Mouse (Mus musculus) heart, embryonic 15.5 days (tissue): ENCODE measurements around the gene Akap1. TPM values are rescaled to one million over a fixed set of nuclear protein-coding genes. Genes with fewer than 3 reads are reported as not detected.

ENCODE experiments used
- ATAC-seq: fragments of 200-750 bp; cut with Nextera tagmentation; replicated peaks from 2 replicates; pipeline ENCODE4 v1.8.0; 2017; ENCODE audit warnings: low read depth, moderate TSS enrichment; ENCODE audit not compliant: insufficient number of reproducible peaks, insufficient read depth, low FRiP score
- H3K27ac ChIP-seq: fragments of 300-500 bp; sonication (generic); 2 replicates; pipeline ENCODE4 v1.5.1; 2015; ENCODE audit warnings: mild to moderate bottlenecking, inconsistent platforms
- H3K27me3 ChIP-seq: fragments of 300-500 bp; sonication (generic); 2 replicates; pipeline ENCODE4 v1.6.1; 2015; ENCODE audit warnings: inconsistent platforms
- H3K36me3 ChIP-seq: fragments of 300-500 bp; sonication (generic); 2 replicates; pipeline ENCODE4 v1.6.1; 2015; ENCODE audit warnings: mild to moderate bottlenecking, inconsistent platforms
- H3K4me1 ChIP-seq: fragments of 300-500 bp; sonication (generic); replicated peaks from 2 replicates; pipeline ENCODE4 v1.6.1; 2015; ENCODE audit warnings: inconsistent platforms
- H3K4me2 ChIP-seq: fragments of 300-500 bp; sonication (generic); 2 replicates; pipeline ENCODE4 v1.6.1; 2015; ENCODE audit warnings: inconsistent platforms, mild to moderate bottlenecking, moderate library complexity
- H3K4me3 ChIP-seq: fragments of 300-500 bp; sonication (generic); 2 replicates; pipeline ENCODE4 v1.5.1; 2015; ENCODE audit warnings: mild to moderate bottlenecking, inconsistent platforms
- H3K9ac ChIP-seq: fragments of 300-500 bp; sonication (generic); 2 replicates; pipeline ENCODE4 v1.6.1; 2015; ENCODE audit warnings: mild to moderate bottlenecking, inconsistent platforms
- H3K9me3 ChIP-seq: fragments of 300-500 bp; sonication (generic); replicated peaks from 2 replicates; pipeline ENCODE4 v1.6.1; 2016; ENCODE audit warnings: inconsistent platforms
- WGBS: fragments of 180-500 bp; shearing (Covaris S2); methylation state at CpG from one replicate; pipeline ENCODE4 v1.1.7; 2015; ENCODE audit warnings: mixed read lengths; 5-methylcytosine and 5-hydroxymethylcytosine counted together
- polyA plus RNA-seq: library from polyadenylated mRNA; unstranded; fragments of >200 nt; fragmentation: Nextera tagmentation; extraction: Ambion mirVana; gene quantifications from 2 replicates; pipeline ENCODE4 v1.2.1, GENCODE M21; 2015

The Akap1 gene
- polyA plus RNA-seq, 1 experiment from 2014 or later = 44.2 TPM

DNA sequence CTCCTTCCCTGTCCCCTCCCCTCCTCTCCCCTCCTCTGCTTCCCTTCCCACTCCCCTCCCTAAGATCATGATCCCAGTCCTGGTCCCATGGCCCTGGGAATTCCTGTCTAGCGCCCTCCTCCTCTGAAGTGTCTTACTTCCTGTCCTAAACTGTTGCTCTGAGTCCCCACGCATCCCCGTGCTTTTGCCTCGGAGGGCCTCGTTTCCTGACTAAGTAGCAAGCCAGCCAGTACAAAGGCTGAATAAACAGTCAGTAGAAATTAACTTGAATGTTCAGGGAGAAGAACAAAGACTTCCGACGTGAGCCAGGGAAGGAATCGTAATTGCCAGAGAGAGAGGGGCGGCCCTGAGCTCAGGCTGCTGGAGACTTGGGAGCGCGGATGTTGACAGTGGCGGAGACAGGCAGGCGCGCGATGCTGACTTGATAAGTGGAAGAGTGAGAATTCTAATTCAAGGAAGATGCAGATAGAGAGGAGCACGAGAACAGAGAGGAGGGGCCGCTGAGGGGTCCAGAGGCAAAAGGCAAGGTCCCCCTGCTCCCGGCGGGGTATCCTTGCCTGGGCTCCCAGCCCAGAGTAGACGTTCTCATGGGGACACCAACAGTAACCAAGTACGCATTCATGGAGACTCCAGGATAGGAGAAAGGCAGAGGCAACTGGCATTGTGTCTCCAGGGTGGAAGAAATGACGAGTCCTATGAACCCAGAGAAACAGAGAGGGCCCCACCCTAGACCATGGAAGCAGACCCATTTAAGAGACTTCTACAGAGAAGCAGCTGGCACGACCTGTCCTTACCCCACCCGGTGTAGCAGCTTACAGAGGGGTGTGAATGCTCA, 43.4 kb downstream of the Akap1 start:
- Histone ChIP-seq H3K9me3 (no peaks in the 10 kb centered on the region), H3K27ac (peak overlapping the region; percentile 63; the same call in 1 of the 2 replicates), H3K36me3 (no peaks in the 10 kb centered on the region), H3K4me1 (peaks cover 19% of the 10 kb centered on the region), H3K4me3 (peak overlapping the region; percentile 23; the same call in 1 of the 2 replicates), H3K27me3 (peaks cover 7% of the 10 kb centered on the region; the same call in 1 of the 2 replicates), H3K9ac (peak overlapping the region; percentile 21; the same call in 1 of the 2 replicates), H3K4me2 (peak overlapping the region; percentile 52)
- WGBS = 15% methylated on average over 24 of the region's 24 CpGs
- peak; percentile 59; the same call in 1 of the 2 replicates for ATAC-seq

DNA sequence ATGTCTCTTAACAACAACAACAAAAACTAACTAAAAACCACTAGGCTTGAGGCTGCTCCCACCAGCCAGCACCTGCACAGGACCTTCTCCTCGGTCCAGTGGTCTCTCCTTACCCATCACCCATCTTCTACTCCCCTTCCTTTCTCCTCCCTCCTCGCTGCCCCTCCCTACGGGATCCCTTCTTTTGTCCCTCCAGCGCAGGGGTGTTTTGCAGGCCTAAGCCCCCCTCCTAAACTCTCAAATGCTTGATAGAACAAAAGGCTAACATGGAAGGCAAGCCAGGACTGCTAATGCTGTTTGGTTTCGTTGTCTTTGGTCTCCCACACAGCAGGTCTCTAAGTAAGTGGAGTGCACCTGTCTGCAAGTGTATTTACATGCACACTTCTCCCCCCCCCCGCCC, 44.1 kb downstream of the Akap1 start:
- H3K27ac ChIP-seq = peak overlapping the region; percentile 63
- no peak for ATAC-seq
- 37% methylated on average over 6 of the region's 6 CpGs for WGBS

GRCm38 (mm10) chr11:88817061-88817460, 47.3 kb downstream of the Akap1 start:
- WGBS = 73% methylated on average over 5 of the region's 5 CpGs
- Histone ChIP-seq H3K27ac (no peak overlapping the region), H3K4me3 (no peak overlapping the region), H3K27me3 (peaks cover 7% of the 10 kb centered on the region; the same call in 1 of the 2 replicates), H3K9me3 (no peaks in the 10 kb centered on the region), H3K9ac (no peak overlapping the region), H3K4me2 (no peak overlapping the region), H3K36me3 (no peaks in the 10 kb centered on the region), H3K4me1 (peaks cover 13% of the 10 kb centered on the region)
- ATAC-seq = no peak

More for the DNA sequence above, 44.1 kb downstream of the Akap1 start:
- no peak overlapping the region for H3K9ac ChIP-seq
- no peaks in the 10 kb centered on the region for H3K36me3 ChIP-seq
- H3K4me1 ChIP-seq = peaks cover 19% of the 10 kb centered on the region
- H3K27me3 ChIP-seq = peaks cover 7% of the 10 kb centered on the region; the same call in 1 of the 2 replicates
- H3K9me3 ChIP-seq = no peaks in the 10 kb centered on the region
- H3K4me3 ChIP-seq = no peak overlapping the region
- H3K4me2 ChIP-seq = no peak overlapping the region

DNA sequence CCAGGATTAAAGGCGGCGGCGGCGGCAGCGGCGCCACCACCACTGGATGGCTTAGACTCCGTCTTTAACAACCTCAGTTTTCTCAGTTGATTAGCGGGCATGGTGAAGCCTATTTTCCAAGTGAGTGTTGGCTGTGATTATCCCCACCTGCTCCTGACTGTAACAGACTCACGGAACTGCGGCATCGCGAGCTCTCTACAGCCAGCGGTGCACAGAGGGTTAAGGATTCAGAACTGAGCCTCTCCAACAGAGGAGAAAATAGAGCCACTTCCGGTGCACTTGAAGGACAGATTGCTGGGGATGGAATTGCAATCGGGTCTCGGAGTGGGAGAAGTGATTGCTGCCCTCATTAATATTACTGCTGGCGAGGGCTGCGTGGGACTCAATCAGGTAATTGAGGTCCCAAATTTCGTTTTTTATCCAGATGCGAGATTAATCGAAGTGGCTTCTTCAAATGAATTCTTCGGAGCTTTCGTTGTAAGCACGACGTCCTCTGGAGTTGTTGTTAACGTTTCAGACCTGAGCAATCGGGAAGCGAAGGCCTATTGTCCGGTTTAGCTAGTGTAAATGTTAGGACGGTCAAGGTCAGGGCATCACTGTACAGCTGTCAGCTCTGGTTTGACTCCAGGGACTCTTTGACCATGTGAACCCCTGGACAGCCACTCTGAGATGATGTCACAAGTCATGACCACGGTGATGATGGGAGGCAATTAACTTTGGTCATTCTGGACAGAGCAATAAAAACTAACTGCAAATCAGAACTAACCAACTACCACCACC, 61.0 kb downstream of the Akap1 start:
- 41% methylated on average over 31 of the region's 31 CpGs for WGBS
- H3K9ac ChIP-seq = peak overlapping the region; percentile 23; the same call in 1 of the 2 replicates
- H3K27me3 ChIP-seq = no peaks in the 10 kb centered on the region
- peaks cover 10% of the 10 kb centered on the region for H3K4me1 ChIP-seq
- ATAC-seq = no peak
- no peaks in the 10 kb centered on the region for H3K36me3 ChIP-seq
- H3K4me3 ChIP-seq = peak overlapping the region; percentile 37
- H3K9me3 ChIP-seq = no peaks in the 10 kb centered on the region
- peak overlapping the region; percentile 56 for H3K4me2 ChIP-seq
- peak overlapping the region; percentile 23 for H3K27ac ChIP-seq

GRCm38 (mm10) chr11:88796207-88796606, 68.2 kb downstream of the Akap1 start:
- Histone ChIP-seq H3K27me3 (no peaks in the 10 kb centered on the region), H3K4me1 (no peaks in the 10 kb centered on the region)
- WGBS = 80% methylated on average over 8 of the region's 8 CpGs

GRCm38 (mm10) chr11:88789893-88790292, 74.5 kb downstream of the Akap1 start:
- Histone ChIP-seq H3K4me1 (no peaks in the 10 kb centered on the region), H3K9ac (no peak overlapping the region), H3K4me2 (no peak overlapping the region), H3K9me3 (no peaks in the 10 kb centered on the region), H3K4me3 (no peak overlapping the region), H3K27ac (no peak overlapping the region), H3K27me3 (no peaks in the 10 kb centered on the region), H3K36me3 (no peaks in the 10 kb centered on the region)
- ATAC-seq = no peak
- WGBS = 62% methylated on average over 2 of the region's 2 CpGs

More at GRCm38 (mm10) chr11:88796207-88796606, 68.2 kb downstream of the Akap1 start:
- Histone ChIP-seq H3K27ac (no peak overlapping the region), H3K4me3 (no peak overlapping the region), H3K9me3 (no peaks in the 10 kb centered on the region), H3K9ac (no peak overlapping the region), H3K36me3 (no peaks in the 10 kb centered on the region), H3K4me2 (no peak overlapping the region)
- ATAC-seq = no peak

GRCm38 (mm10) chr11:88786816-88787215, 77.6 kb downstream of the Akap1 start:
- Histone ChIP-seq H3K27ac (no peak overlapping the region), H3K36me3 (no peaks in the 10 kb centered on the region), H3K4me1 (no peaks in the 10 kb centered on the region), H3K4me3 (no peak overlapping the region), H3K9ac (no peak overlapping the region), H3K27me3 (no peaks in the 10 kb centered on the region), H3K4me2 (no peak overlapping the region), H3K9me3 (no peaks in the 10 kb centered on the region)
- no peak for ATAC-seq
- 73% methylated on average over 7 of the region's 7 CpGs for WGBS

DNA sequence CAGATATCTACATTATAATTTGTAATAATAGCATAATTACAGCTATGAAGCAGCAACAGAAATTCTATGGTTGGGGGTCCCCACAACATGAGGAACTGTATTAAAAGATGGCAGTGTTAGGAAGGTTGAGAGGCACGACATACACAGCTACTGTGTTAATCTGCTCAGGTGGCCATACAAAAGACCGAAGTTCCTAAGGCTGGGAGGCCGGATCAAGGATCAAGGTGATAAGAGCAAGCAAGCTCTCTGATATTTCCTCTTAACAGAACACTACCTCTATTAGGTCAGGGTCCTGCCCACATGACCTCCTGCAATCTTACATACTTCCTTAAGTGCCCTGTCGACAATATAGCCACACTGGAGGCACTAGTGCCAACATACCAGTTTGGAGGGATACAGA, 80.9 kb downstream of the Akap1 start:
- no peak overlapping the region for H3K4me3 ChIP-seq
- ATAC-seq = no peak
- no peaks in the 10 kb centered on the region for H3K9me3 ChIP-seq
- no peaks in the 10 kb centered on the region for H3K27me3 ChIP-seq
- H3K27ac ChIP-seq = no peak overlapping the region
- no peak overlapping the region for H3K9ac ChIP-seq
- WGBS = 42% methylated on average over 4 of the region's 4 CpGs
- no peaks in the 10 kb centered on the region for H3K36me3 ChIP-seq
- no peaks in the 10 kb centered on the region for H3K4me1 ChIP-seq
- no peak overlapping the region for H3K4me2 ChIP-seq

GRCm38 (mm10) chr11:88782531-88782930, 81.9 kb downstream of the Akap1 start:
- Histone ChIP-seq H3K36me3 (no peaks in the 10 kb centered on the region), H3K27me3 (no peaks in the 10 kb centered on the region), H3K27ac (no peak overlapping the region), H3K4me2 (no peak overlapping the region), H3K4me1 (no peaks in the 10 kb centered on the region), H3K9ac (no peak overlapping the region), H3K4me3 (no peak overlapping the region), H3K9me3 (no peaks in the 10 kb centered on the region)
- WGBS = 81% methylated on average over 5 of the region's 5 CpGs
- ATAC-seq = no peak
